Mouse (Mus musculus) fibroblast of lung, adult 2 months (primary cell): ENCODE data around the gene Akr1c18.

ENCODE experiments used
- DNase-seq: peaks from one replicate; pipeline ENCODE4 v3.0.0-alpha.2; 2011; ENCODE audit warnings: low read depth

The Akr1c18 gene

DNA sequence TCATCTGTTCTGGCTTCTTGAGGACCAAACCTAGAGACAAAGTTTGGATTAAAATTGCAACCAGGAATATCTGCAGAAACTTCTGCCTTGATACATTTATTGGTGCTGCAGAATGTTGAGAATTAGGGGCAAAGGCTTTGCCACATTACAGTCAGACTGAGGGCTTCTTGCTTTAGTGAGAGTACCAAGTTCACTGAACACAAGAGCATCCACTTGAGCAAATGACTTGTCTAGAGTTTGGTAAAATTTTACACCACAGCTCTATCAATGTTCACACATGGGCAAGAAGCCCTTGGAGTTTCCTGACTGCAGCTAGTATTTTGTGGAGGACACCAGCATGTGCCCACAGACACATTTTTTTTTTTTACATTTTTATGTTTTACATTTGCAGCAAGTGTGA is 47.7 kb downstream of the Akr1c18 start:
- no peak for DNase-seq

DNA sequence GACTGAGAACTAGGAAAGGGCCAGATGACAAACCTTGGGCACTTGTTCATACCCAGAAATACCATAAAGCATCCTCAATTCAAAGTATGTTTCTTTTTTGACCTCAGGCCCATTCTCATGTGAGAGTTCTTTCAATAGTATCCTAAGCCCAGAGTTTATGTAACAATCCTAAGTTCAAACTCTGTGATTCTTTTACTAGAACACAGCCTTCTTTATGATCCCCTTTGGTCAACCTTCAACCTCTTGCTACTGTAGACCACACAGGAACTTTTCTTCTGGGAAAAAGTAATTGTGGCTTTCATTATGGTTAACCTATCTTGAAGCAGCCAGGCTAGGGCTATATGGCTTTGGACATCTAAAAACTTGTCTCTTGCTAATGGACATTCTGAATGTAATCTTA is 48.8 kb downstream of the Akr1c18 start:
- no peak for DNase-seq
